Mouse (Mus musculus) left cerebral cortex, adult 2 months (tissue): ENCODE data around the gene Rbp2. TPM values are rescaled to one million over a fixed set of nuclear protein-coding genes. Genes with fewer than 3 reads are reported as not detected.
A peak's percentile ranks its signal among the peaks of the same experiment; 100 is the strongest.

Experiments used
- DNase-seq, 2 experiments: peaks; one replicate each; pipeline ENCODE4 v3.0.0; 2021 to 2022; ENCODE audit warnings: low spot score in 2 of 2, mixed read lengths in 1 of 2; ENCODE audit errors: extremely low spot score in 1 of 2
- H3K27ac ChIP-seq: fragments of 200-600 bp; 2 replicates; pipeline ENCODE4 v1.8.1; 2022
- H3K4me3 ChIP-seq: fragments of 200-600 bp; 2 replicates; pipeline ENCODE4 v1.8.1; 2022
- CTCF ChIP-seq: fragments of 200-600 bp; IDR thresholded peaks from 2 replicates; pipeline ENCODE4 v1.8.1; 2022; ENCODE audit warnings: antibody characterized with exemption, mild to moderate bottlenecking, moderate library complexity
- intact Hi-C: fragments of 180-260 bp; cut with DNase I; formaldehyde crosslinking; loops from one replicate; pipeline ENCODE4 v1.15.1; 2025
- total RNA-seq, 2 experiments: library from RNA; stranded (reverse); gene quantifications; 2 replicates each; pipeline ENCODE4 v1.2.3; 2021

Rbp2 gene
- total RNA-seq, 2 experiments from 2014 or later = not detected

DNA sequence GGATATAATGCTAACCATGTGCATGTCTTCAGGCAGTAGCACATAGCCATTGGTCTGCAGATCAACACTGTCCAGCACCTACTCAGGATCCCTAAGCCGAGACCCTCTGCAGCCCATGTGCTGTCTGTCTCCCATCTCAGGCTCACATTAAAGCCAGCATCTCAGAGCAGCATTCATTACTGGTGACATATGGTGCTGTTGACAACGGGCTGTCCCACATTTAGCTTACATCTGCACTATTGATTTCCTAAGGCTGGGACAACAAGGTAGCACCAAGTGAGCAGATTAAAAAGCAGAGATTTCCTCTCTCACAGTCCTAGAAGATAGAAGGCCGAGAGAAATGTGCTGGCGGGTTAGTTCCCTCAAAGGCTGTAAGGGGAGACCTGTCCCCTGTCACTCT, 43.9 kb downstream of the Rbp2 start:
- Histone ChIP-seq H3K4me3 (no peak overlapping the region), H3K27ac (no peak overlapping the region)
- intact Hi-C loops = no loop called here
- DNase-seq = no peak
- no peak for TF ChIP-seq CTCF

DNA sequence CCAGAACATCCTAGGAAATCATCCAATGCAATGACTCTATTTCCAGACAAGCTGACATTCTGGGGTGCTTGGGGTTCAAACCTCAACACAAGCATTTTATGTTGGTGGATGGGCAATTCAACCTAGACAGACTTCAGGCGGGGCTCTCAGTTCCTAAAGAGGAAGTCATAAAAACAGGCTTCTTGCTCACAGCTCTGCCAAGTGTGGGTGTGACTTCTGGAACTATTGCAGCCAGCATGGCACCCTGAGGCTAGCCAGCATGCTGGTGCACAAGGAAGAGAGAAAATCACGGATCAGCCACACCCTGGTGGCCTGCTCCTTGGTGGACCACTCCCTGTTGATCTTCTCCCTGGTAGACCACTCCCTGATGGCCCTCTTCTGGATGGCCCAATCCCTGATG, 45.1 kb downstream of the Rbp2 start:
- intact Hi-C loops = no loop called here
- no peak for DNase-seq
- no peak for TF ChIP-seq CTCF
- H3K4me3 ChIP-seq = no peak overlapping the region
- no peak overlapping the region for H3K27ac ChIP-seq

DNA sequence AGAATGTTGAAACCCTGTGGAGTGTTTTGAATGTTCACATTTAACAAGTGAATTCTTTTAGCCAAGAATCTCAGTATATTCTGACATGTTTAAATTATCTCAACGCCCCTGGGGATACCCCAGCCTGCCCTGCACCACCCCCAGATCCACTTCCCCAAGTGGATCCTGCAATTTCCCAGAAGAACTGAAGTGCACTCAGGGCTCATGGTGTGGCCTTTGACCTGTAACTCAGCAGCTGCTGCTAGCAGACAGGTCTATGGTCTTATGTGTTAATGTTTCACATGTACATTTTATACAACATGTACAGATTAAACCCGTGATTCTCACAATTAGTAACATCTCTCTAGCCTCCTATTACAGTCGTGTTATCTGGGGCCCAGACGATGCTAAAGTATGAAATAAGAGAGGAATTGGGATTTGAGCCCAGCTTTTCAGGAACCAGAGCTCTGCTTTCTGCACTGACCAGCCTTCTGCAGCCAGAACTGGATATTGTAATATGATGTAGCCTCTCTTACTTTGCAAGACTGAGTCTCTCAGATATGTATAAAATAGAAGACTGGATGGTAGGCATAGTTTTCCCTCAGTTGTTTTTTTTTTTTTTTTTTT, 48.9 kb downstream of the Rbp2 start:
- no peak overlapping the region for H3K27ac ChIP-seq
- intact Hi-C loops = loop anchor here (5.0 kb wide), 2 partner anchors 502 to 1362 kb away; partner anchors contain the start of gene Clstn2
- no peak for TF ChIP-seq CTCF
- DNase-seq = no peak
- no peak overlapping the region for H3K4me3 ChIP-seq

DNA sequence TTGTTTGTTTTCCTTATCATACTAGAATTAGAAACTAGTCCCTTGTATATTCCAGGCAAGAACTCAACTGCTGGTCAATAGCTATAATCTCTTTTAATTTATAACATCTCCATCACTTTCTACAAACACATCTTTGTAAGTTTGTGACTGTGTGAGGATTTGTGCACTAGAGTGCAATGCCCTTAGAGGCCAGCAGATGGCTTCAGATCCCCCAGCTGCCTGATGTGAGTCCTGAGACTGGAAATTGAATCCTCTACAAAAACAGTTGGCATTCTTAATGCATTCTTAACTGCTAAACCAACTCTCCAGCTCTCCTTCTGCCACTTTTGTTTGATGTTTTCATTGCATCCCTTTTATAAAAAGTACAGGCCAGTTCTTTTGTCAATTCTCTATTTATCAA, 49.8 kb downstream of the Rbp2 start:
- H3K27ac ChIP-seq = no peak overlapping the region
- peak; percentile 36 for TF ChIP-seq CTCF
- no peak overlapping the region for H3K4me3 ChIP-seq
- intact Hi-C loops = loop anchor here (5.0 kb wide), 2 partner anchors 503 to 1363 kb away; partner anchors contain the start of gene Clstn2
- no peak for DNase-seq

DNA sequence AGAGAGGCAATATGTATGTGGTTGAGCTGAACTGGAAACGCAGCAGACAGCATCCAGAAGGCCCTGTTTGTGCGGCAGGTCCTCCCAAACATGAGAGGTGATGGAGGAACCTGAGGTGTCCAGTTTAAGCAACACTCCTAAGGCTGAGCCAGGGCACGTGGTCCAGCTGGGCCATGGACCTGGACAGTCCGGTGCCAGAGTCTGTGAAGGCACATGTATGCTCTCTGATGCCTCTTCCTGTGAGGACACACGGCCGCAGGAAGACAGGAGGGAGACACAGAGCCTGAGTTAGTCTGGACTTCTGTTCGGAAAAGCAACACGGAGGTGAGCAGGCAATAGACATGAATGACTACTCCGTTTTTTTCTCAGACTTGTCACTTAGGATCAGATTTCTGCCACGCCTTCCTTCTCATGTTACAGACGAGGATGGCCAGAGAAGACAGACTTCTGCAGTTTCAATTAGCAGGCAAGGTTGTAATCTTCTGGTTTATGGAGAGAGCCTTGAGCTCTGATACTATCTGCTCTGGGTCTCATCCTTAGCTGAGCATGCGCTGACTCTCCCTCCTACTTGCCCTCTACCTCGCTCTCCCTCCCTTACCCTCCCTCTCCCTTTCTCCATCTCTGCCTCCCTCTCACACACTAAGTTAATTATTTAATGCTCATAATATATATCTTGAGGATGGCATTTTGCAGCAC, 52.2 kb downstream of the Rbp2 start:
- Histone ChIP-seq H3K27ac (no peak overlapping the region), H3K4me3 (no peak overlapping the region)
- no peak for TF ChIP-seq CTCF
- DNase-seq = no peak
- intact Hi-C loops = loop anchor here (1.0 to 5.0 kb wide), 6 partner anchors 96 to 1366 kb away; partner anchors contain the start of gene Clstn2

DNA sequence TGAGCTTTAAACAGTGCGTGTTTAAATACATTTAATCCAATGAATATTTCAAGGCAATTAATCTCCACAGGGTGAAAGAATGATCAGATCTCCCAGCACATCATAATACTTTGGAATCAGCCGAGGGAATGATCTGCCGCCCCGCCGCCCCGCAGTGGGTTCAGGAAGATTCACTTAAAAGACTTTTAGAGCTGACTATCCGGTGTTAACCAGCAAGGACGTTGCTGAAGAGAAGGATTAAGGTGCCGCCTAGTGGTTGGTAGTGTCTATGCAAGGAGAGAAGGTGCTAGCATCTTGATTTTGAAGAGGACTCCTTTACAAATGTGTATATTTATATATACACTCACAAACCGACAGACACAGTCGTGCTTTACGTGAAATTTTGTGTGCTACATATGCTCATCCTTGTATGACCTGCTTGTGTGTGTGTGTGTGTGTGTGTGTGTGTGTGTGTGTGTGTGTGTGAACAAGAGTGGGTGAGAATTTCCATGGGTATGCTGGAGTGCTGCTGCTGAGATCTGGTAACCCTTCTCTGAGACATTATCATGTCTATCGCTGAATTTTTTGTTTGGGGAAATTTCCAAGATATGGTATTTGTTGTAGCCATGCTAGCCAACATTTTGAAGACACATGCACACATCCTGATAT, 52.9 kb downstream of the Rbp2 start:
- intact Hi-C loops = loop anchor here (1.0 to 5.0 kb wide), 6 partner anchors 97 to 1367 kb away; partner anchors contain the start of gene Clstn2
- peak; percentile 84 for TF ChIP-seq CTCF
- H3K27ac ChIP-seq = no peak overlapping the region
- DNase-seq = peak; percentile 69
- no peak overlapping the region for H3K4me3 ChIP-seq

DNA sequence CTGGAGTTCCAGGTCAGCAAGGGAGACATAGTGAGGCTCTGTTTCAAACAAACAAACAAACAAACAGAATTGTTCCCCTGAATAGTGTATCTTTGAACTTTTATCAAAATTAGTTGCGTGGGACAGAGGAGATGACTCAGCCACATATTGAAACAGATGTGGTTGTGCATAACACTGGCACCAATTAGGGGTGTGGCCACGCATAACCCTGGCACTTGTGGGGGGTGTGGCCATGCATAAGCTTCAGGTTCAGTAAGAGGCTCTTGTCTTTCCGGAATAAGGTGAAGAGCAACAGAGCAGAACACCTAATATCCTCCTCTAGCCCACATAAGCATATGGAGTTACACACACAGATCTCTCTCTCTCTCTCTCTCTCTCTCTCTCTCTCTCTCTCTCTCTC, 58.1 kb downstream of the Rbp2 start:
- intact Hi-C loops = no loop called here
- no peak for DNase-seq

More for the DNA sequence above, 58.1 kb downstream of the Rbp2 start:
- no peak for TF ChIP-seq CTCF
- Histone ChIP-seq H3K27ac (no peak overlapping the region), H3K4me3 (no peak overlapping the region)

Other genes with a start within 250 kb of the Rbp2 start
- gene Nmnat3, start 198.7 kb upstream of the Rbp2 start, total RNA-seq = 1 to 10 TPM; 2.7 to 2.8 TPM
- 1 to 10 TPM; 4.7 to 6.4 TPM for gene Rbp1, start 63.2 kb upstream of the Rbp2 start, total RNA-seq
- 10 to 100 TPM; 84.2 to 91.0 TPM for gene Copb2, start 77.6 kb downstream of the Rbp2 start, total RNA-seq
- 10 to 100 TPM; 27.7 to 28.0 TPM for gene Mrps22, start 115.5 kb downstream of the Rbp2 start, total RNA-seq